Mouse (Mus musculus): ENCODE measurements at regions not wholly inside any gene's neighbourhood (a gene's known extent, or its start where the extent isn't known, plus 50 kb on each side); places are given as distances from the start of the nearest gene placed in this dataset.

- ATAC-seq (replicated peaks; ENCODE audit: low FRiP score) (no peak), DNase-seq (ENCODE audit: low spot score) (no peak)
- 61% methylated on average over 7 of the region's 7 CpGs for whole genome bisulfite sequencing
- no peaks in the 10 kb centered on the region for H3K27me3 ChIP-seq (replicated peaks; ENCODE audit: control insufficient read depth, insufficient read depth, low read length)
- H3K36me3 ChIP-seq (ENCODE audit: control insufficient read depth, insufficient read depth, low read length), result no peaks in the 10 kb centered on the region
- no peaks in the 10 kb centered on the region for H3K4me1 ChIP-seq (replicated peaks; ENCODE audit: control insufficient read depth, insufficient read depth, low read length)
- H3K4me3 ChIP-seq (ENCODE audit: low read depth, low read length), result no peak overlapping the region
- no peaks in the 10 kb centered on the region for H3K9me3 ChIP-seq (ENCODE audit: control insufficient read depth, low read length)
- H3K9ac ChIP-seq (ENCODE audit: low read depth, low read length), result no peak overlapping the region
- H3K4me2 ChIP-seq, result no peak overlapping the region
- no peak overlapping the region for H3K27ac ChIP-seq (ENCODE audit: low read depth, low read length)
These were observed 441.4 kb upstream of the Slc30a5 start for GRCm38 (mm10) chr13:101274470-101275141.

- 90% methylated on average over 7 of the region's 7 CpGs for WGBS
- no peak overlapping the region for H3K4me3 ChIP-seq (ENCODE audit: low read depth, low read length)
- no peak for ATAC-seq (replicated peaks; ENCODE audit: low FRiP score)
- H3K27me3 ChIP-seq (replicated peaks; ENCODE audit: control insufficient read depth, insufficient read depth, low read length), result no peaks in the 10 kb centered on the region
- H3K9me3 ChIP-seq (ENCODE audit: control insufficient read depth, low read length), result no peaks in the 10 kb centered on the region
- H3K4me2 ChIP-seq, result no peak overlapping the region
- no peak overlapping the region for H3K9ac ChIP-seq (ENCODE audit: low read depth, low read length)
- H3K27ac ChIP-seq (ENCODE audit: low read depth, low read length), result no peak overlapping the region
- H3K36me3 ChIP-seq (ENCODE audit: control insufficient read depth, insufficient read depth, low read length), result no peaks in the 10 kb centered on the region
- DNase-seq (ENCODE audit: low spot score), result no peak
- no peaks in the 10 kb centered on the region for H3K4me1 ChIP-seq (replicated peaks; ENCODE audit: control insufficient read depth, insufficient read depth, low read length)
These were observed 440.1 kb upstream of the Slc30a5 start for GRCm38 (mm10) chr13:101273321-101273720.

- Histone ChIP-seq H3K9ac (ENCODE audit: low read depth, low read length) (no peak overlapping the region), H3K36me3 (ENCODE audit: control insufficient read depth, insufficient read depth, low read length) (no peaks in the 10 kb centered on the region), H3K4me1 (replicated peaks; ENCODE audit: control insufficient read depth, insufficient read depth, low read length) (no peaks in the 10 kb centered on the region), H3K4me2 (no peak overlapping the region), H3K4me3 (ENCODE audit: low read depth, low read length) (no peak overlapping the region), H3K27ac (ENCODE audit: low read depth, low read length) (no peak overlapping the region), H3K9me3 (ENCODE audit: control insufficient read depth, low read length) (no peaks in the 10 kb centered on the region), H3K27me3 (replicated peaks; ENCODE audit: control insufficient read depth, insufficient read depth, low read length) (no peaks in the 10 kb centered on the region)
- ATAC-seq (replicated peaks; ENCODE audit: low FRiP score), result no peak
- DNase-seq (ENCODE audit: low spot score), result no peak
- WGBS, result 65% methylated on average over 5 of the region's 5 CpGs
These were observed 420.7 kb upstream of the Slc30a5 start for GRCm38 (mm10) chr13:101253698-101254468.

- no peak overlapping the region for H3K9ac ChIP-seq (ENCODE audit: low read depth, low read length)
- DNase-seq (ENCODE audit: low spot score) (no peak), ATAC-seq (replicated peaks; ENCODE audit: low FRiP score) (no peak)
- no peaks in the 10 kb centered on the region for H3K4me1 ChIP-seq (replicated peaks; ENCODE audit: control insufficient read depth, insufficient read depth, low read length)
- H3K4me2 ChIP-seq, result no peak overlapping the region
- H3K27me3 ChIP-seq (replicated peaks; ENCODE audit: control insufficient read depth, insufficient read depth, low read length), result no peaks in the 10 kb centered on the region
- 74% methylated on average over 5 of the region's 5 CpGs for WGBS
- H3K4me3 ChIP-seq (ENCODE audit: low read depth, low read length), result no peak overlapping the region
- no peaks in the 10 kb centered on the region for H3K9me3 ChIP-seq (ENCODE audit: control insufficient read depth, low read length)
- no peaks in the 10 kb centered on the region for H3K36me3 ChIP-seq (ENCODE audit: control insufficient read depth, insufficient read depth, low read length)
- H3K27ac ChIP-seq (ENCODE audit: low read depth, low read length), result no peak overlapping the region
These were observed 416.1 kb upstream of the Slc30a5 start for GRCm38 (mm10) chr13:101249369-101249768.

- H3K4me2 ChIP-seq, result no peak overlapping the region
- H3K4me3 ChIP-seq (ENCODE audit: low read depth, low read length), result no peak overlapping the region
- H3K4me1 ChIP-seq (replicated peaks; ENCODE audit: control insufficient read depth, insufficient read depth, low read length), result no peaks in the 10 kb centered on the region
- H3K36me3 ChIP-seq (ENCODE audit: control insufficient read depth, insufficient read depth, low read length), result no peaks in the 10 kb centered on the region
- no peak overlapping the region for H3K9ac ChIP-seq (ENCODE audit: low read depth, low read length)
- no peaks in the 10 kb centered on the region for H3K27me3 ChIP-seq (replicated peaks; ENCODE audit: control insufficient read depth, insufficient read depth, low read length)
- H3K9me3 ChIP-seq (ENCODE audit: control insufficient read depth, low read length), result no peaks in the 10 kb centered on the region
- WGBS, result 83% methylated on average over 3 of the region's 3 CpGs
- no peak overlapping the region for H3K27ac ChIP-seq (ENCODE audit: low read depth, low read length)
- no peak for DNase-seq (ENCODE audit: low spot score)
- no peak for ATAC-seq (replicated peaks; ENCODE audit: low FRiP score)
These were observed 411.1 kb upstream of the Slc30a5 start for GRCm38 (mm10) chr13:101244326-101244725.

GRCm38 (mm10) chr13:101238860-101239259 lies 405.6 kb upstream of the Slc30a5 start:
- no peaks in the 10 kb centered on the region for H3K36me3 ChIP-seq (ENCODE audit: control insufficient read depth, insufficient read depth, low read length)
- ATAC-seq (replicated peaks; ENCODE audit: low FRiP score), result no peak

GRCm38 (mm10) chr13:101237035-101237434 lies 403.8 kb upstream of the Slc30a5 start:
- 80% methylated on average over 10 of the region's 10 CpGs for WGBS
- no peaks in the 10 kb centered on the region for H3K36me3 ChIP-seq (ENCODE audit: control insufficient read depth, insufficient read depth, low read length)

More at GRCm38 (mm10) chr13:101238860-101239259, 405.6 kb upstream of the Slc30a5 start:
- Histone ChIP-seq H3K4me1 (replicated peaks; ENCODE audit: control insufficient read depth, insufficient read depth, low read length) (no peaks in the 10 kb centered on the region), H3K27ac (ENCODE audit: low read depth, low read length) (no peak overlapping the region), H3K9ac (ENCODE audit: low read depth, low read length) (no peak overlapping the region), H3K9me3 (ENCODE audit: control insufficient read depth, low read length) (no peaks in the 10 kb centered on the region), H3K4me3 (ENCODE audit: low read depth, low read length) (no peak overlapping the region), H3K4me2 (no peak overlapping the region), H3K27me3 (replicated peaks; ENCODE audit: control insufficient read depth, insufficient read depth, low read length) (no peaks in the 10 kb centered on the region)
- DNase-seq (ENCODE audit: low spot score), result no peak

GRCm38 (mm10) chr13:101235846-101236245 lies 402.6 kb upstream of the Slc30a5 start:
- H3K4me2 ChIP-seq, result no peak overlapping the region
- no peak for ATAC-seq (replicated peaks; ENCODE audit: low FRiP score)
- H3K4me3 ChIP-seq (ENCODE audit: low read depth, low read length), result no peak overlapping the region
- no peaks in the 10 kb centered on the region for H3K4me1 ChIP-seq (replicated peaks; ENCODE audit: control insufficient read depth, insufficient read depth, low read length)
- DNase-seq (ENCODE audit: low spot score), result no peak
- no peaks in the 10 kb centered on the region for H3K36me3 ChIP-seq (ENCODE audit: control insufficient read depth, insufficient read depth, low read length)
- no peaks in the 10 kb centered on the region for H3K27me3 ChIP-seq (replicated peaks; ENCODE audit: control insufficient read depth, insufficient read depth, low read length)
- H3K27ac ChIP-seq (ENCODE audit: low read depth, low read length), result no peak overlapping the region
- no peak overlapping the region for H3K9ac ChIP-seq (ENCODE audit: low read depth, low read length)
- 65% methylated on average over 4 of the region's 4 CpGs for WGBS
- no peaks in the 10 kb centered on the region for H3K9me3 ChIP-seq (ENCODE audit: control insufficient read depth, low read length)

More at GRCm38 (mm10) chr13:101237035-101237434, 403.8 kb upstream of the Slc30a5 start:
- DNase-seq (ENCODE audit: low spot score), result no peak
- Histone ChIP-seq H3K27me3 (replicated peaks; ENCODE audit: control insufficient read depth, insufficient read depth, low read length) (no peaks in the 10 kb centered on the region), H3K27ac (ENCODE audit: low read depth, low read length) (no peak overlapping the region), H3K4me1 (replicated peaks; ENCODE audit: control insufficient read depth, insufficient read depth, low read length) (no peaks in the 10 kb centered on the region), H3K9me3 (ENCODE audit: control insufficient read depth, low read length) (no peaks in the 10 kb centered on the region), H3K9ac (ENCODE audit: low read depth, low read length) (no peak overlapping the region), H3K4me2 (no peak overlapping the region), H3K4me3 (ENCODE audit: low read depth, low read length) (no peak overlapping the region)
- ATAC-seq (replicated peaks; ENCODE audit: low FRiP score), result no peak

GRCm38 (mm10) chr13:101235110-101235509 lies 401.9 kb upstream of the Slc30a5 start:
- H3K4me2 ChIP-seq, result no peak overlapping the region
- H3K9ac ChIP-seq (ENCODE audit: low read depth, low read length), result no peak overlapping the region
- H3K4me3 ChIP-seq (ENCODE audit: low read depth, low read length), result no peak overlapping the region
- ATAC-seq (replicated peaks; ENCODE audit: low FRiP score) (no peak), DNase-seq (ENCODE audit: low spot score) (no peak)
- WGBS, result 45% methylated on average over 3 of the region's 3 CpGs
- no peaks in the 10 kb centered on the region for H3K4me1 ChIP-seq (replicated peaks; ENCODE audit: control insufficient read depth, insufficient read depth, low read length)
- H3K27me3 ChIP-seq (replicated peaks; ENCODE audit: control insufficient read depth, insufficient read depth, low read length), result no peaks in the 10 kb centered on the region
- H3K36me3 ChIP-seq (ENCODE audit: control insufficient read depth, insufficient read depth, low read length), result no peaks in the 10 kb centered on the region
- H3K27ac ChIP-seq (ENCODE audit: low read depth, low read length), result no peak overlapping the region
- no peaks in the 10 kb centered on the region for H3K9me3 ChIP-seq (ENCODE audit: control insufficient read depth, low read length)

All from liver, embryonic 11.5 days (tissue).